8 mouse cellular contexts compared by ENCODE assay signal in genomic region chr10:79716254-79716987, GRCm38 (mm10). TPM values are rescaled to one million over a fixed set of nuclear protein-coding genes. Genes with fewer than 3 reads are reported as not detected.
DNase-seq lines count a peak whose midpoint lies in the region; ATAC-seq lines count a peak whose summit lies in the region.

Hcn2 (plus strand) TSS chr10:79716634.

- peaks cover 73% of the 10 kb centered on the region for H3K27me3 ChIP-seq in megakaryocyte, embryonic 14.5 days (replicated peaks)
- H3K27me3 ChIP-seq in heart, embryonic 15.5 days: peaks cover 61% of the 10 kb centered on the region
- H3K27me3 ChIP-seq in limb, embryonic 10.5 days (ENCODE audit: low read depth, poor library complexity, severe bottlenecking): peaks cover 80% of the 10 kb centered on the region
- H3K27me3 ChIP-seq in stomach, embryonic 14.5 days (ENCODE audit: control insufficient read depth, insufficient read depth, low read length): peaks cover 35% of the 10 kb centered on the region

- H3K4me1 ChIP-seq in megakaryocyte, embryonic 14.5 days: peaks cover 44% of the 10 kb centered on the region
- H3K4me1 ChIP-seq in heart, embryonic 15.5 days (replicated peaks): peaks cover 25% of the 10 kb centered on the region
- peaks cover 19% of the 10 kb centered on the region for H3K4me1 ChIP-seq in limb, embryonic 10.5 days
- H3K4me1 ChIP-seq in stomach, embryonic 14.5 days (ENCODE audit: control insufficient read depth, insufficient read depth, low read length): peaks cover 6% of the 10 kb centered on the region; the same call in 1 of the 2 replicates

- peak within 1 kb of the TSS; percentile 96 for H3K4me2 ChIP-seq in heart, embryonic 15.5 days
- H3K4me2 ChIP-seq in stomach, embryonic 14.5 days (replicated peaks; ENCODE audit: low read depth, low read length): peak within 1 kb of the TSS; percentile 95

- peaks cover 8% of the 10 kb centered on the region for H3K36me3 ChIP-seq in megakaryocyte, embryonic 14.5 days (replicated peaks; ENCODE audit: low read length)
- peaks cover 6% of the 10 kb centered on the region for H3K36me3 ChIP-seq in heart, embryonic 15.5 days
- H3K36me3 ChIP-seq in limb, embryonic 10.5 days: peaks cover 16% of the 10 kb centered on the region
- H3K36me3 ChIP-seq in stomach, embryonic 14.5 days (ENCODE audit: control insufficient read depth, insufficient read depth, low read length): peaks cover 8% of the 10 kb centered on the region; the same call in 1 of the 2 replicates

- H3K4me3 ChIP-seq in megakaryocyte, embryonic 14.5 days (replicated peaks): peak within 1 kb of the TSS; percentile 90
- peak within 1 kb of the TSS; percentile 64 for H3K4me3 ChIP-seq in heart, embryonic 15.5 days
- peak within 1 kb of the TSS; percentile 61 for H3K4me3 ChIP-seq in limb, embryonic 10.5 days
- H3K4me3 ChIP-seq in stomach, embryonic 14.5 days (ENCODE audit: low read depth, low read length): peak within 1 kb of the TSS; percentile 47

- no peak for ATAC-seq in megakaryocyte, adult 5-6 weeks (ENCODE audit: poor library complexity, severe bottlenecking)
- ATAC-seq in heart, embryonic 15.5 days (replicated peaks; ENCODE audit: insufficient number of reproducible peaks, insufficient read depth, low FRiP score, low read depth): no peak; the same call in 1 of the 2 replicates
- no peak for ATAC-seq in stomach, embryonic 14.5 days (ENCODE audit: insufficient number of reproducible peaks, insufficient read depth, low FRiP score, low read depth)

- 0 out of 2 replicates have a peak, but pooled peaks cover 3% of the 10 kb centered on the region for H3K9me3 ChIP-seq in megakaryocyte, embryonic 14.5 days
- no peaks in the 10 kb centered on the region for H3K9me3 ChIP-seq in heart, embryonic 15.5 days (replicated peaks)
- no peaks in the 10 kb centered on the region for H3K9me3 ChIP-seq in limb, embryonic 10.5 days (replicated peaks)
- H3K9me3 ChIP-seq in stomach, embryonic 14.5 days (ENCODE audit: control insufficient read depth, low read depth, low read length): no peaks in the 10 kb centered on the region

- WGBS in heart, embryonic 15.5 days: 1% methylated on average over 54 of the region's 91 CpGs
- WGBS in limb, embryonic 10.5 days: 5% methylated on average over 79 of the region's 91 CpGs
- 2% methylated on average over 65 of the region's 91 CpGs for WGBS in stomach, embryonic 14.5 days

- peak; percentile 69 to 74 for DNase-seq in cerebellum, postnatal 14 days
- DNase-seq in limb, embryonic 10.5 days (ENCODE audit: low spot score): no peak
- no peak for DNase-seq in B cell, adult 2 months
- DNase-seq in kidney, adult 9 months: no peak

- H3K9ac ChIP-seq in heart, embryonic 15.5 days: peak within 1 kb of the TSS; percentile 22; the same call in 1 of the 2 replicates
- H3K9ac ChIP-seq in stomach, embryonic 14.5 days (replicated peaks; ENCODE audit: low read depth, low read length): 0 out of 2 replicates have a peak within 1 kb of the TSS, but pooled peaks have one; percentile 14

- no peak within 1 kb of the TSS for H3K27ac ChIP-seq in heart, embryonic 15.5 days
- no peak within 1 kb of the TSS for H3K27ac ChIP-seq in limb, embryonic 10.5 days
- no peak within 1 kb of the TSS for H3K27ac ChIP-seq in stomach, embryonic 14.5 days (ENCODE audit: low read length)

RNA-seq across cellular contexts. Expression of gene Hcn2, which starts in this region (rescaled TPM):
- polyA plus RNA-seq in megakaryocyte, embryonic 14.5 days (2012; ENCODE audit: insufficient read depth, low replicate concordance): 1.5 and 1.8 TPM in 2 replicates
- 0.04 TPM in 1 of 2 replicates, not detected in the other for total RNA-seq in megakaryocyte, adult 5-6 weeks (2015)
- not detected in 2 replicates for total RNA-seq in megakaryocyte, adult 5-6 weeks (2017)
- 0.08 and 0.09 TPM in 2 replicates for polyA plus RNA-seq in heart, embryonic 15.5 days (2015; fragmentation: Nextera tagmentation; extraction: Ambion mirVana)
- 0.04 TPM in 1 of 2 replicates, not detected in the other for polyA plus RNA-seq in limb, embryonic 10.5 days (2016; fragmentation: Nextera tagmentation; extraction: Ambion mirVana)
- polyA plus RNA-seq in stomach, embryonic 14.5 days (2014; fragmentation: Nextera tagmentation; extraction: Ambion mirVana): 0.10 and 0.25 TPM in 2 replicates

Comparison
In these comparisons a context has a peak if more than half of its experiments do, and no peak if none do; other contexts are left out.
1. DNase-seq: peak in cerebellum, postnatal 14 days (2 of 2); none in limb, embryonic 10.5 days (single experiment), B cell, adult 2 months (0 of 2) and kidney, adult 9 months (single experiment).
2. Peak in every context shown above with its lines, with median percentiles within 50 percentile points of each other: H3K4me3 ChIP-seq.